Mouse (Mus musculus) embryo, embryonic 10.5 days (tissue): ENCODE data around the gene Ankrd13a.

ENCODE experiments used
- DNase-seq: peaks from one replicate; pipeline ENCODE4 v3.0.0-alpha.2; 2015; ENCODE audit warnings: low spot score

Ankrd13a gene

DNA sequence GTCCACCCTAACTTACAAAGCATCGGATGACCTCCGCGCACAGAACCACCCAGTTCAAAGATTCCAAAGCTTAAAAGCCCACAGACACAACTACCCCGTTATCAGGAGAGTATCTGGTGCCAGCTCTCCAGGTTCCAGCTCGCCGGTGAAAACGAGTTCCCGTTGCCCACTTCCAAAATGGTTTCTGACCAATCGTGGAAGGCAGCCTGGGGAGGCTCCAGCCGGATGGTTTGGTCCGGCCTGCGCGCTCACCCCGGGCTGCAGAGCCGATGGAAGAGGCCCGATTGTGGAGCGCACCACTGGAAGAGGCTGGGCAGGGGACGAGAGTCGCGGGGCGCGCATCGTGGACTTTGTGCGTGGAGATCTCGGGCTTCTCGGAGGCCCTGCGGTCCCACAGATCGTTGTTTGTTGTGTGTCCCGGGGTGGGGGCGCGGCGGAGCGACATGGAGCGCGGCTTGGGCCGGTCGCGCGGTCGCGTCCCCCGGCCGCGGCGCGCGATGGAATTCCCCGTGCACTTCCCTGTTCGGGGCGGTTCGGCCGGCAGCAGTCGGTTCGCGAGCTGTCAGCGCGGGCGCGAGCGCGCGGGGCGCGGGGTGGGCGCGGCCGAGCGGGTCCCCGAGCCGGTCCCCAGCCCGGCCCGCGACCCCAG, at the start of gene Ankrd13a:
Ankrd13a (plus strand) TSS at position 275 of the 649 bp plus-strand sequence.
- peak; percentile 94 for DNase-seq

DNA sequence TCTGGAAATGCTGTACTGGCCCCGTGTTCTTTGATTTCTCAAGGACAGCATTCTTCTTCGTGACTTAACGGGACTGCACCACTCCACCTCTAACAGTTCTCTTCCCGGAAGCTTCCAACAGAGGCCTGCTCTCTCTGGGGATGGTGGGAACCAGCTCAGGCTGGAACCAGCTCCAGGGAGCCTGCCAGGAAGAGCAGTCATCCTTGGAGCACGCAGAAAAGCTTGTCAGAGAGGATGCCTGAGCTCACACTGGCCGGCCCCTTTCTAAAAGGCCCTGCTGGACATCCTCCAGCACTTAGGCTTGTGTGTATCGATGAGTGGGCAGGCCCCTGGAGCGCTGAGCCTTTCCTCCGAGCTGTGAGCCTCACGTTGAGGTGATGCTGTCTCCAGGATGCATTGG, 46.3 kb upstream of the Ankrd13a start:
- DNase-seq: no peak

DNA sequence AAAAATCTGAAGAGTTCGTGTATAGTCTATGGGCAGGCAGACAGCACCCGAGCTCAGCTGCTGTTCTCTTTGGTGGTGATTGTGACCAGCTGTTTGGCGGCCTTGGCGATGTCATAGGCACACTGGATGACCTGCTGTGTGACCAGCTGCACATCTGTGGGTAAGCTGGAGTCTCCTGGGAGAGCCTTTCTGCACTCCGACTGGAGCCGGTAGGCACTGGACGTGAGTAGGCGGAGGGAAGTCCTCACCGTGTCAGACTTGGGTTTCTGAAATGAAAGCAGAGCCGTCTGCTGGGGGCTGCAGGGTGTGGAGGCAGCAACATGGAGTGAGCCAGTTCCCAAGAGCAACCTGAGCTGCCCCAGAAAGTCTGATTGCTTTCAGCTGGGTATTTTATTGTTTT, 44.3 kb upstream of the Ankrd13a start:
- DNase-seq: peak; percentile 39

DNA sequence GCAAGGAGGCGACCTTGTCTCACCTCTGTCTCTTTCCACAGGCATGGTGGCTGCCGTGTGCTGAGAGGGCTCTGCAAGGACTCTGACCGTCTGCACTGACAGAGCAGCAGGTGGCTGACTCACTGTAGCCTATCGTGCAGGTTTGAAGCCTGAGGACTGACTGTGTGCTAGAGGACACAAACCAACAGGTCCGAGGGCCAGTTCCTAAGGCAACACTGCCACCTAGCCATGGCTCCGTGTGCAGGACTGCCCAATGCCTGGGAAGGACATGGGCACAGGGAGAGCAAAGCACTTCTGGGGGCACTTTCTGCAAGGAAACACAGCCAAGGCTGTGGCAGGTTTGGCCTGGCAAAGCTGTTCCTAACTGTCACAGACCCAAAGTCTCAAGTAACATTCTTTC, 43.0 kb upstream of the Ankrd13a start:
- DNase-seq: no peak

DNA sequence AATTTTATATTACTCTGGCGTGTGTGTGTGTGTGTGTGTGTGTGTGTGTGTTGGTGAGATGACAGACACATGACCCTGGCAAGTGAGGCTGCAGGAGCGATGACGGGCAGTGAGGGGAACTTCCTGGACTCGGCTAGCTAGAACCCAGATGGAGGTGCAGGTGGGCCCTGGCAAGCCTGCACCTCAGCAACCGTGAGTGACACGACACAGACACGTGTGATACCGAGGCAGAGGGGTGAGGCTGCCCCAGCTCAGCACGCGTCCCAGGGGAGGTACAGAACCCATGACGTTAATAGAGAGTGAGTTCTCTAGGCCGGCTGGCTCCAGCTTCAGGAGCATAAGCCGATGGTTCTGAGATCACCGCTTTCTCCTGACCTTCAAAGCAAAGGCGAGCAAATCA, 42.5 kb upstream of the Ankrd13a start:
- DNase-seq: no peak

DNA sequence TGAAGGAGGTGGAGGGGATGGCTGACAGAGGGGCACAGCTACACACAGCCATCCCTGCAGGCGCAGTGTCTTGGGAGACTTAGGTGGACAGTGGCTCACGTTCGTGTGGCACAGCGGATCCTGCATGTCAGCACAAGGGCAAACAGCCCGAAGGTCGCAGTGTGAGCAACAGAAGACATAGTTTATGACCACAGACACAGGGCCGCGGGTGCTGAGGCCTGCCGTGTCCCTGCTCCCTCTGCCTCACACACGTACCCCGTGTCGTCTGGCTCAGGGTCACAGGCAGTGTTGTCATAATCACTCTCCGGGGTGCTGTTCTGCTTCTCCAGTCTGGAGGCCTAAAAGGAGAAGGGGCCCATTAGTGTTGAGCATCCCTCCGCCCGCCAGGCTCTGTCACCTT, 40.9 kb upstream of the Ankrd13a start:
- DNase-seq: no peak

DNA sequence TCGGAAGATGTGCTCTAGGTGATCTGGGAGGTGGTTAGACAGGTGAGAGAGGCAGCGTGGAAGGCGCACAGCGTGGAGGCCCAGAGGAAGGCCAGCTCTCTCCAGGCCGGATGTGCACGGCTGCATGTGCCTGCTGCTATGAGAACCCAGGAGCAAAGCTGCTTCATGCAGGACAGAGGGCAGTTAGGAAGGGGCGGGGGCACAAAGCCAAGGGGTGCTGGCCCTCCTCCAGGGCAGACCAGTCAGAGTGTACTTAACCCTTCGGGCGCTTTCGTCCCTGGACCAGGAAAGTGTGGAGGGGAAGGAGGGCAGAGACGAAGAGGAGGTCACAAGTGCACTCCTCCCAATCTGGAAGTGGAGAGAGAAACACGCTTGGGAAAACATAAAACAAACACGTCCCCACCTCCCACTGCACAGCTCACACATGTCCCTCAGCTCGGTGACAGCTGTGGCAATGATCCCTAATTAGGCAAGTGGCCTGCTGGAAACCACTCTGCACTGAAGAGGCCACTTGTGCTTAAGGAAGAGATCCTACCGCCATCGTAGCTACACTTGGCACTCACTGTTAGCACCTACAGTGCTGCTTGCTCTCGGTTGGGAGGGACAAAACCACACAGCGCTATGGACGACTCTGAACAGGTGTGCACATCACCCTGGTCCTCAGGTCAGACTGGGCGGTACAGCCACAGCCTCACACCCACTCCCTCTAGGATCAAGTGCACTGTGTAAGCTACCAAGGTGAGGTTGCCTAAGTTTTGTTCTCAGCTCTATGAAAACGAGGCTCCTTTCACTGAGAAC, 37.2 kb upstream of the Ankrd13a start:
- no peak for DNase-seq

DNA sequence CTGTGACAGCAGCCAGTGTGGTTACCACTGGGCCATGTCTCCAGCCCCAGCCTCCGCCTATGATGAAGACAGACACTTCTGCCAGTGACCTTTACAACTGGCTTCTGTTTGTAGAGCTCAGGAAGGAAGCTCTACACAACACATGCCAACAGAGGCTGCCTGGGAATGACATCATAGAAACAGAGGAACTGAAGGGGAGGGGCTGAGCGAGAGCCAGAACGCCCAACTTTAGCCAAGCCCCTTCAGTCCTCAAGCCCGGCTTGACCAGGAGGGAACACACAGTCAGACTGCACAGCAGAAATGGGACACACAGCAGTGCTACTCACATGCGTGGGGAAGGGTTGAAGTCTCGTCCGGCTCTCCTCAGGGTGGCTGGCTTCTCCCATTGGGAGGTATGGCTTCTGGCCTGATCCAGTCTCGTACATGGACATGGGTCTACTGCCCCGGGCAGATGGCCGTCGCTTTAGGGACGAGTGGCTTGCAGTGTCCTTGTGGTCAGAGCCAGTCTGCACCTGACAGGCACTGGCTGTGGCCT, 35.7 kb upstream of the Ankrd13a start:
- DNase-seq: peak; percentile 9

DNA sequence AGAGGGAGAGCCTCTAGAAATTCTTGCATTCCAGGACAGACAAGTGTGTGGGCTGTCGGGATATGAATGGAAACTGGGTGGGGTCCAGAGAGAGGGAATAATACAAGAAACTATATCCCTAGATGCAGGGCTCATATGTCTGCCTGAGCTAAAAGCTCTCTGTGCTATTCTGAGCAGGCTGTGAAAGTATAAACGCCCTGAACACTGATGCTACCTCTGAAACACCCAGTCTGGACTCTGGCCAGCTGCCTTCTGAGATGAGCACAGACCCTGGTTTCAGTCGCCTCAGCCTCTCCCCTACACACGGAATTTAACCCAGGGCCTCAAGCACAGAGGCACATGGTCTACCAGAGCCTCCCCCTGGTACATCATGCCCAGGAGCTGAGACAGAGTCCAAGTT, 33.9 kb upstream of the Ankrd13a start:
- DNase-seq: no peak

DNA sequence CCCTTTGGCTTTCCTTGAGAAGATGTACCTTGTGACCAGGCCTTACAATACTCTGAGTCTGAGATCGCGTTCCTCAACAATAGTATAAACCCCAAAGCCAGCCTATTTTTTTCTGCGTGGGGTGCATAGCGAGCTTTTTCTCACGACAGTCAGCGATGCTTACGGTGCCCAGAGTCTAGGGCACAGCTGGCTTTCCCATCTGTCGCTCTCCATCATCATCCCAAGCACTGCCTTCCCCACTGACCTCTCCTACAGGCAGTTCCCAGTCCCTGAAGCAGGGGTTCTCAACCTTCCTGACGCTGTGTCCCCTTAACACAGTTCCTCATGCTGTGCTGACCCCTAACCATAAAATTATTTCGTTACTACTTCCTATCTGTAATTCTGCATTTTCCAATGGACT, 31.9 kb upstream of the Ankrd13a start:
- DNase-seq: no peak

DNA sequence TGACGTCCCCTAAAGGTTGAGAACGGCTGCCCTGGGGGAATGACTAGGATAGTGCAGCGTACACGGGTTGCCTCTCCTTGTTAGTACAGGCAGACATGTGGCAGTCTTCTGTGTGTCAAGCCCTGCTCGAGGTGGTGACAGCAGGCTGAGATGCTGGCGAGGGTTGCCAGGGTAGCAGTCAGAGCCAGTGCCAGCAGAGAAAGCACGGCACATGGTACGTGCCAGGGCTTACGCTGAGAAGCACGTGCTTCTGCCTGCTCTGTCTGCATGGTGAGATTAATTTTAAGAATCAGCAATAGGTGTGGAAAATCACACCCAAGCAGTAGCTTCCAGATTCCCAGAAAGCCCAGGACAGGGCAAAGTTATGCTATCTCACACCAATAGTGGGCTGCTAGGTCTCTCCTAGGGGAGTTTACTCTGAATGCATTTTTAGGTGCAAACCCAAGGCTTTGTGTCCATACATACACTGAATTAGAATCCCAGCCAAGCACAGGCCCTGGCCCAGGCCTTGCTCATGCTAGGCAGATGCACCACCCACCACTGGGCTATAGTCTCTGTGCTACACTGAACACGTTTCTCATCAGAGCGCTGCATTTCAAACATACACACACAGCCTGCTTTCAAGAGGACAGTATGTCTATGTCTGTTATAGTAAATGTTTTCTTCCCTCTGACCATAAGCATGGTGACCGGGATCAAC, 31.3 kb upstream of the Ankrd13a start:
- no peak for DNase-seq

DNA sequence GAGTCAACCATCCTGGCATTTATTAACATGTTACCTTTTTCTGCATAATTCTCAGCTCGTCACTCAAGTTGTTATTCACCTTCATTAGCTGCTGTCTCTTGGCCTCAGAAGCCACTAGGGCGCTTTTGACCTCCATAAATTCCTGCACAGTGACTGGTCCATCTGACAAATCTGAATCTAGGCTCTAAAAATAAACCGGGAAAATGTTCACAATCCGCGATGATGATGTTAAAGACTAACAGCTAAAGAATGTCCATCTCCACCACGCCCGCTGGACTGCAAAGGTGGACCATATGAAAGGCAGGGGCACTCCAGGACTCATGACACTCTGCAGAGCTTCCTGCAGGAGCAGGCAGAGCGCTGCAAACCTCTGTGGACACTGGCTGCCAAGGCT, 30.8 kb upstream of the Ankrd13a start:
- DNase-seq: no peak

DNA sequence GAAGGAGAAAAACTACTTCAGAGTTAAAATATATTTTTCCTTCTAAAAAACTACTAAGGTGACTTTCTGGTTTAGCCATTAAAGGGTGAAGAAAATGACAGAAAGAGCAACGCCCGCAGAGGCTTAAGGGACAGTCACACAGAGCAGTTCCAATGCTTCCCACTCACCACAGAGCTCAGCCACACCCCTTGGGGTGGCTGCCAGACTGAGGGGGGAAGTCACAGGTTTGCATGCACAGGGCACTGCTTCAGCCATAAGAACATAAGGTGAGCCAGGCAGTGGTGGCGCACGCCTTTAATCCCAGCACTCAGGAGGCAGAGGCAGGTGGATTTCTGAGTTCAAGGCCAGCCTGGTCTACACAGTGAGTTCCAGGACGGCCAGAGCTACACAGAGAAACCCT, 28.9 kb upstream of the Ankrd13a start:
- no peak for DNase-seq

DNA sequence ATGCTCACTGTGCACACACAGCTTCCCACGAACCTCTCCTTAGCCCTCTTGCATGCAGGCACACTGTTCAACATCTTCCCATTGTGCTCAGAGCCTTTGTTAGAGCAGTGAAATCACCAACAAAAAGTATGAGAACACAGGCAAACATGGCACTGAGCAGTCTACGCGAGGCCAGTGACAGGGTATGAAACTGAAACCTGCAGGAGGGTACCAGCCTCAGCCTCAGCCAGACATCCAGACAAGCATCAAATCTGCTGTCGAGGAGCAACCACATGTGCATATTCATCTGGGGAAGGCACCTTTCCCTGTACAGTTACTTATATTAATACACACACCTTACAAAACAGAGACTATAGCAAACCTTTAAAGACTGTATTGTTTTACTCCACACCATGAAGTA, 27.6 kb upstream of the Ankrd13a start:
- no peak for DNase-seq

DNA sequence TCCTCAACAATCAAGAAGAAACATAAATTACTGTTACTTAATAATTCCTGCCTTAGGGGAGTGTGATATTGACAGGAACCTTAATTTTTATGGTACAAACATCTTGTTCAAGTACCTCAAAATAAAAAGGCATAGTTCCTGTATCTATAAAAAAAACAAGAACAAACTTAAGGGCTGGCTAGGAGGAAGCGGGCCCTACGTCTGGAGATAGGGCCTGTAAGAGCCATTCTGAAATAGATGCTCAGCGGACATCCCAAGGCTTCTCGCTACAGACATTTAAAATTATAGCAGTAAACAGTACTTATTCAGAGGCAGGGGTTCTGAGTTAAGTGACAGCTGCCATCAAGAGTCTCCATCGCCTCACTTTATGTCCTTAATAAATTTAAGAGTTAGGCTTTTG, 27.0 kb upstream of the Ankrd13a start:
- DNase-seq: no peak

DNA sequence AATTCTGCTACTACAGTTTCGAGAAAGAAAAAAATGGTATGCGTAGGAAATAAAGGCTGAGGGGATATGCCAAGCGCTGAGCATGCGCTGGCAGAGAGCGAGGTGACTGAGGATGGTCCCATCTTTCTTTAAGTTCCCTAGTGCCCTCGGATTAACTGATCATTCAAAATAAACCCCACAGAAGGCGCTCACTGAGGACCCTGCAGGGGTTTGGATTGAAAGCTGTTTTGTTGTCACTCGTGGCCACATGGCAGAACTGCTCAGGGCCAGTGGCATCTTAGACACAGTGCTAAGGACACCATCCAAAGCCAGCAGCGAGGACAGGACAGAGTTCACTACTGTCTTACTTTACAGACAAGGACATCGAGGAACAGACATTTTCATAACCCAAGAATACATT, 24.2 kb upstream of the Ankrd13a start:
- no peak for DNase-seq

DNA sequence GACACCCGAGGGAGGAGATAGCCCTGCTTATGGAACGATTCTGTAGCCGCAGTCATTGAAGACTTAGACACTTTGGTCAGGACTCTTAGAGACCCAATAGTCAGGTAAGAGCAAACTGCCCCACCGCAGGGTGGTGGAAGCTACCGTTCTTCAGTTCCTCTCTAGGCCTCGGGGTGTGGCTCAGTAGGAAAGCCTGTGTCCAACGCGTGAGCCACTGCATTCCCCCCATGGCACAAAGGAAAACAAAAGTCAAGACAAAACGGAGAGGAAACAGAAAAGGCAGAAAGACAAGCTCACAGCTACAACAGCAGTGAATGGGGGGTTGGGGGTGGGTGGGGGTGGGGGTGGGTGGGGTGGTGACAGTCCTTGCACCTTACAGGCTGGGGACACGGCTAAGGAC, 22.1 kb upstream of the Ankrd13a start:
- no peak for DNase-seq

DNA sequence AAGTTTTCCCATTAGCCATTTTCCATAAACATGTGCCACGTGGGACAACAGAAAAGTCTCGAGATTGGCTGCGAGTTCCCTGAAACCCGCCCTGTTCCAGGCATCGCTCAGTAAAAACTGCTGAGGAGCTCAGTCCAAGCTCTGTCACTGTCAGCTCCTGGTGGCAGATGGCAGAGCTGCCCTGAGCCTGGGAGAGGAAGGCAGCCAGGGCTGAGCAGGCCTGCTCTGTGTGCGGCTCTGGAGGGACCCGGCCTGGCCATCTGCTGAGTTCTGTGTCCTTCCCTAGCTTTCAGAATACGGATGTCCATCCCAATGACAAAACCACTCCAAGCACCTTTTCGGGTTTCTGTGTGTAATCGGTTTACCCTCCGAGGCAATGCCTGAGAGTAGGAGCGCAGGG, 21.1 kb upstream of the Ankrd13a start:
- DNase-seq: no peak

DNA sequence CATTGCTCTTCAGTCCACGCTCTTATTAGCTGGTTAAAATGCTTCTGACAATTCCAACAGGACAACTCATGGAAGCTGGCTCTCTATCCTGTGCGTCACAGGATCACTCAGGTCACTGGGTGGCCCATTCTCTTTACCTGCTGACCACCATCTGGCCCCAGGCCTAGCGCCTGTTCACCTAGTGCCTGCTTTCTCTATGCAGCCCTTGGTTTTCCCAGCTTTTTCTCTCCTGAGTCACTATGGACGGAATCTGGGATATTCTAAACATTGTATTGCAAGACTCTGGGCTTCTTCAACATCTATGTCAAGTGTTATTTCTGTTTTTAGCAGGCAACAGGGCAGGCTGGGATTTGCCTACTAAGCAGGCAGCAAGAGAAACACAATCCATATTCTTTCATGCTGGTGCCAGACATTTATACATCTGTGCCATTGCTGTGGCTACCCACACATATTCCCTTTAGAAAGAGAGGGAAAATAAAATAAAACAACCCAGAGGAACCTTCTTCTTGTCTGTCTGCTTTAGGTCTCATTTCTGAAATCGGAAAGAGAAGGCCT, 14.9 kb upstream of the Ankrd13a start:
- DNase-seq: no peak

DNA sequence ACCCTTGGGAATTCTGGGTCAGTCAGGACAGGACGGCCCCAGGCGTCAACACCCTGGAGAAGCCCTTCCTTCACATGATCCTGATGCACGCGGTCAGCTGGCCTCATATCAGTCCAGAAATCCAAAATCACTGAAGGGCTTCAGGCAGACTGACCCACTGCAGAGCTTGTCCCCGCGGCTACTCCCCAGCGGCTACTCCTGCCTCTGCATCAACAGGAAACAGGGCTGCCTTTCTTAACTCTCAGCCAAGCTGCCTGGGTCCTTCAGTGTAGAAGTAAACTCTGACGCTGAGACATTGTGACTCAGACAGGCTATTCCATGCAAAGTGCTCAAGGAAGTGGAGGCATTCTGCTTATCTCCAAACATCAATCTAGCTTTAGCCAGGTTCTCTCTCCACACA, 12.5 kb upstream of the Ankrd13a start:
- no peak for DNase-seq

DNA sequence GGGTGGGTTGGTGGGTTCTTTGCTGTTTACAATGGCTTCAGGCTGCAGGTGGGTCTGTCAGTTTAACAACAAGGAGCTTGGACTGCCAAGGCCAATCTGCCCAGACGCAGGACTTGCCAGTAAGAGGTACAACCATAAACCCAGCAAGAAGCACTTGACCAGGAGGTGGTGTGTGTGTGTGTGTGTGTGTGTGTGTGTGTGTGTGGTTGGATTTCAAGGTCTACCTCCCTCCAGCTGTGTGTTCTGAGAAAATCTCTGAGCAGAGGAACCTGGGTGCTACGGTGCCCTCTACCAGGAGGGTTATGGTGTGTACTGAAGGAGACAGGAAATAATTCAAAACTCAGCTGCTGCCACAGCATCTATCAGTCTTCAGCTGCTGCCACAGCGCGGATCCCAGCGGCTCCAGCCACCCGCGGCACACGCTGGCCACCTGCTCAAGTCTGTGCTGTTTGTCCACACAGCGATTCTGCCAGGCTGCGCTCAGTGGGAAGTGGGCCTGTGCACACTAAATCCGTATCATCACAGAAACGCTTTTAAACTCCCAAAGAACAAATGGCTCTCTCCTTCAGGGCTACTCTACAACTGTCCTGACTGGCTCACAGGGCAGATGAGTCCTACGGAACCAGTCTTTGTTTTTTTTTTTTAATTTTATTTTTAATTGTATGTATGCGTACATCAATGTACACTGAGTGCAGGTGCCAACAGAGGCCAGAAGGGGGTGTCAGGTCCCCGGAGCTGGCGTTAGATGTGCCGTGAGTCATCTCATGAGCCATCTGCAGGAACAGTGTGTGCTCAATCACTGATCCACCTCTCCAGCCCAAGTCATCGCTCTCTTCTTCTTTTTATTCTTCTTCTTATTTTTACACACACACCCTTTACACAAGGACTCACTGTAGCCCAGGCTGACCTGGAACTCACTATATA, 9.4 kb upstream of the Ankrd13a start:
- DNase-seq: no peak

DNA sequence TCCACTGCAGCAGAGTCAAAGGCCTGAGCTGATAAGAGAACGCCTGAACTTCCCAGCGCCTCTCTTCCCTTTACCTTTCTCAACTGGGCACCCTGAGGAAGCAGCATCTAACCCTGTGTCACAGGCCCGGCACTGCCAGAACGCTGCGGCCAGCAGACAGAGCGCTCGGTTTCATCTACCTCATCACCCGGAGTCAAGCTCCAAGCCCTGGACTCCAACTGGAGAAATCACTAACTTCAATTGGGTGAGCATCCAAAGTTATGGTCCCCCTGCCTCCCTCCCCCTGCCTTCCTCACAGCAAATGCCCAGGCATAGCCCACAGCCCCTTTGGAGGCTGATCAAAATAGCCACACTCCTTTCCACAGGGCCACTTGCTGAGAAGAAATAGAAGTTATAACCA, 7.8 kb upstream of the Ankrd13a start:
- DNase-seq: no peak
